Mouse (Mus musculus): ENCODE measurements around the gene Psmd7. TPM values are rescaled to one million over a fixed set of nuclear protein-coding genes. Genes with fewer than 3 reads are reported as not detected.

The Psmd7 gene
- total RNA-seq, 4 experiments from 2014 or later, result 104 to 118 (median 109) TPM

DNA sequence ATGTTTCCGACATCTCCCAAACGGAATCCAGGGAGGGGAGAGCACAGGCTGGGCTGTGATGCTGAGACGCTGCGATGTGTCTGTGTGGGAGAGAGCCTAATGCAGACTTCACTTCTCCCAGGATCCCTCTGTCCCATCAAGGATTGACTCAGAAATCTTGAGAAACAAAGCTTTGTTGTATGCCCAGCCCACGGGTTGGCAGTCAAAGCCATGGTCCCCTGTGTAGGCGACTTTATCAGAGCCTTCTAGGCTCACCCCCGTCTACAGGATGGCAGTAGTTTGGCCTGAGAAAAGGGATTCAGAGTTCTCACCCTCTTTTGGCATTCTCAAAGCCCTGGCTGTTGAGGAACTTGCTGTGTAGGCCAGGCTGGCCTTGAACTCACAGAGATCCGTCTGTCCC is 9.7 kb downstream of the Psmd7 start:
- no peak for DNase-seq (ENCODE audit: low spot score in 2 of 2)

DNA sequence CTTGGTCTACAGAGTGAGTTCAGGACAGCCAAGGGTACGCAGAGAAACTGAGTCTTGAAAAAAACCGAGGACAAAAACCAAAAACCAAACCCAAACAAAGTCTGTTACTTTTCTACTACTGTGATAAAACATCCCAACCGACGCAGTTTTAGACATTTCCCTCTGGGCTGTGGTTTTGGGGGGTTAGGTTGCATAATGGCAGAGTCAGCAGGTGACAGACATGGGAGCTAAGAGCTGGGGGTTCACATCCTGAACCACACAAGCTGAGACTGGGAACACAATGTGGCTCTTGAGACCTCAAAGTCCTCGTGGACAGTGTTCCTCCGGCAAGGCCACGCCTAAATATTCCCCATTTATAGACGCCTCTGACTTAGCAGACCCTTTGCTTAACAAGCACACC is 10.1 kb downstream of the Psmd7 start:
- DNase-seq (ENCODE audit: low spot score in 2 of 2), result no peak

GRCm38 (mm10) chr8:107577640-107578039 is 10.6 kb downstream of the Psmd7 start:
- no peak for DNase-seq (ENCODE audit: low spot score in 2 of 2)

- DNase-seq (ENCODE audit: low spot score in 2 of 2), result peak; percentile 66 to 90
Measured at GRCm38 (mm10) chr8:107576702-107577101, 11.6 kb downstream of the Psmd7 start.

- no peak for DNase-seq (ENCODE audit: low spot score in 2 of 2)
Measured at GRCm38 (mm10) chr8:107574771-107575170, 13.5 kb downstream of the Psmd7 start.

DNA sequence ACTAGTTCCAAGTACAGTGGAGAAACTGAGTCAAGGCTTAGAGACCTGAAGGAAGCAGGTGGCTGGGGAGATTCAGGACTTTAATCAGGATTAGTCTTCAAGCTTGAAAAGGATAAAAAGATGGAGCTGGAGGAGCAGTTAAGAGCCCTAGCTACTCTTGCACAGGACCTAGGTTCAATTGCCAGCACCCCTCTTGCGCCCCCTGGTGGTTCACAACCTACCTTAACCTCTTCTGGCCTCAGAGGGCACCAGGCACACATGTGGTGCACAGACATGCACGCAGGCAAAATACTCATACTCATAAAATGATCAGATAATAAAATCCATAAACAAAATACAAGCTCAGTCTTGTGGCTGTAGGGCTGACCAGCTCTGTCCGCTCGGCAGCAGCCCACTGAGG is 15.8 kb downstream of the Psmd7 start:
- peak in 1 of 2 experiments; percentile 52 for DNase-seq (ENCODE audit: low spot score in 2 of 2)

DNA sequence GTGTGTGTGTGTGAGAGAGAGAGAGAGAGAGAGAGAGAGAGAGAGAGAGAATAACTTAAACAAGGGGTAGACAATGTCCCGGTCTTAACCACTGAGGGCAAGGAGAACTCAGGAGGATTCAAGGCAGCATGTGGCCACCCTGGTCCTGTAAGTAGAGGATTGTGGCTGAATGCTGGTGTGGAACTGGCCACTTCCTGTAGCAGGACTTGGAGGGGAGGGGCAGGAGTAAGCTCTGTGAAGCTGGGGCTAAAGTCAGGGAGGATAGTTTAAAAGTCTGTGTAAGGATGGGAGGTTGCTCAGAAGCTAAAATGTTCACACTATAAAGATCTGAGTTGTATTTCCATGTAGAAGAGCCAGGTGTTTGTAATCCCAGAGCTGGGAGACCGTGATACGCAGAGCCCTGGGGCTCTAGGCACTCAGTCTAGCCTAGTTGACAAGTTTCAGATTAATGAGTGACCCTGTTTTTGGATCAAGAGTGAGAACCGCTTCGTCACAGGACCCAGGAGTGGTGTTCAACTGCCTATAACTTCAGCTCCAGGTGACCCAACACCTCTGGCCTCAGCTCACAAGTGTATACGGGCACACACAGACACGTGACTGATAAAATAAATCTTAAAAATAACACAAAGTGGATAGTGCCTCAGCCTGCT is 16.7 kb downstream of the Psmd7 start:
- no peak for DNase-seq (ENCODE audit: low spot score in 2 of 2)

DNA sequence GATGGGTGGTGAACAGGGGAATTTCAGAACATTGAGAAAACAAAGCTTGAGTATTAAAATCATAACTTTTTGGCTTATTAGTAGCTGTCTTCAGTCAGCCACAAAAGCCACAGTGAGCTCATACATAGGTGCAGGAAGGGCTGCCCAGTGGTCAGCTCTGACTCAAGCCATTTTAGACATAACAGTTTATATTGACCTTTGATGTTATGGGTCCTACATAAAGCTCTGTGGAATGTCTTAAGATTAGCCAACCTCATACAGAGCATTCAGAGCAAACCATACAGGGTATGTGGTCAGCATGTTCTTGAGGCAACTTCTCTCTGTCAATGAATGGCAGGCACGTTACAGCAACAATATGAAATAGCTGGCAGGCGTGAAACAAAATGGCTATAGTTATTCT is 17.2 kb downstream of the Psmd7 start:
- no peak for DNase-seq (ENCODE audit: low spot score in 2 of 2)

GRCm38 (mm10) chr8:107562164-107562563 is 26.1 kb downstream of the Psmd7 start:
- no peak for DNase-seq (ENCODE audit: low spot score in 2 of 2)

DNA sequence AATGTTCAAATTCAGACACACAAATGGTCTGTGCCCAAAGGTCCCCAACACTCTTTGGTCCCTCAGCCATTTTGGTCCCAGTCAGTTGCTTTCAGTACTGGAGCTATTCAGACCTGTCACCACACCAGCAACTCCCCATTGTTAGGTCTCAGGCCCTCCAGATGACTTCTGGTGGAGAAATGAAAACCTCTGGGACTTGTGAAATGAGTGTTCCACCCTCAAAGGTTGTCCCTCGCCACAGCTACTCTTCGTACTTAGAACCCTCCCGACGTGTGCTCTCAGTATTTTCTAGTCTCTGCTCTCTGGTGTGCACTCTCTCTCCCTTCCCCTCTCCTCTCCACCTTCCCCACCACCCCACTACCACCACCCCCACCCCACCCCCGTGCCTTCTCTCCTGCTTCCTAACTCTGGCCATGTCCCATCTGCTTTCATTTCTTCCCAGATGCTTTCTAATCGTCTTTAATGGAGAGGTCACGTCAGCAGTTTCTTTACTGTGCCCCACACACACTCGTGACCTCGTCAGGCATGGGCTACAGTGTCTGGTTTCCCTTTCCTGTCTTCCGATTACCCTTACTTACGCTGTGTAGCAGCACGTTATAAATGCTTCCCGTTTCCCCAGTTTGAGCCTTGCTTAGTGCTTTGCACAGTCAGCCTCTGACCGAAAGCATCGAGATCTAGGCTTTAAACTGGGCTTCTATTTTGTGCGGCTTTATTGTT is 27.3 kb downstream of the Psmd7 start:
- no peak for DNase-seq (ENCODE audit: low spot score in 2 of 2)

DNA sequence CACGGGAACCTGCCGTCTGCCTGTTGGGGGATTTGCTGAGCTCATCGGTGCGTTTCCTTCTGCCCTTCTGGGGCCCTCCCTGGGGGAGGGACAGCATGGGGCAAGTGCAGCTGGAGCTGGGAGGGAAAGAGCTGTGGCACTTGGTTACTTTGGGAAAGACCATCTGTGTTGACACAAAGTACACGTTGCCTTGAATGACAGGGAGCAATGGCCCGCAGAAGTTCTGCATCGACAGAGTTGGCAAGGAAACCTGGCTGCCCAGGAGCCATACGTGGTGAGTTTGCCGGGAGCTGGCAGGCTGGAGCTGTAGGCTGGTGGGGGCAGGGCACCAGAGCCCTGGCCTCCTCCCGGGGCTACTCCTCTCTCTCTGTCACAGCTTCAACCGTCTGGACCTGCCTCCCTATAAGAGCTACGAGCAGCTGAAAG is 31.7 kb downstream of the Psmd7 start:
- DNase-seq (ENCODE audit: low spot score in 2 of 2), result no peak

GRCm38 (mm10) chr8:107555231-107555630 is 33.0 kb downstream of the Psmd7 start:
- DNase-seq (ENCODE audit: low spot score in 2 of 2), result no peak

DNA sequence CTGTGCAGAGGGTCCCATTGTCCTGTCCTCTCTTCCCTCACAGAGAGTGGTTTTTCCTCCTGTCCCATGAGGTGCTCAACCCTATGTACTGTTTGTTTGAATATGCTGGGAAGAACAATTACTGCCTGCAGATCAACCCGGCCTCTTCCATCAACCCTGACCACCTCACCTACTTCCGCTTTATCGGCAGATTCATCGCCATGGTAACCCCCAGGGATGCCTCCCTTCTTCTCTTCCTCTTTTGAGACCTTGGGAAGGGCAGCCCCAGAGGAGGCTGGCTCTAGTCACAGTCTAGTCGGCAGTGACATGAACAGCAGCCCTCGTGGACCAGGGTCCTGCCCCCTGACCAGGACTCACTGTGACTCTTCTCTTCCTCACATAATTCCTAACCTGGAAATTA is 36.0 kb downstream of the Psmd7 start:
- no peak for DNase-seq (ENCODE audit: low spot score in 2 of 2)

DNA sequence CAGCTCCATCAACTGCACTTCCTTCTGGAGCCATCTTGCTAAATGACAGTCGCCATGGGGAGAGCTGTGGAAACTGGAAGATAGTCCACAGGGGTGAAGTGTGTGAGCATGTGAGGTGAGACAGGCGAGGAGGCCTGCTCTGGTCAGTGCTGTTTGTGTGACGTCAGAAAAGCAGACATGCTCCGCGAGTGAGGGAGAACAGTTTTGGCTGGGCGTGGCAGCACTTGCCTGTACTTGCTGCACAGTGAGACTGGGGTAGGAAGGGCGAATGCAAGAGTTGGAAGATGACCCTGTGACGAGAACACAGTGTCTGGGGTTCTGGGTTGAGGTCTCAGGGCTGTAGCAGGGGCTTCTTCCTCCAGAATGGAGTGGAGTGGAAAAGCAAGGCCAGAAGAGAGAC is 41.4 kb downstream of the Psmd7 start:
- DNase-seq (ENCODE audit: low spot score in 2 of 2), result no peak

DNA sequence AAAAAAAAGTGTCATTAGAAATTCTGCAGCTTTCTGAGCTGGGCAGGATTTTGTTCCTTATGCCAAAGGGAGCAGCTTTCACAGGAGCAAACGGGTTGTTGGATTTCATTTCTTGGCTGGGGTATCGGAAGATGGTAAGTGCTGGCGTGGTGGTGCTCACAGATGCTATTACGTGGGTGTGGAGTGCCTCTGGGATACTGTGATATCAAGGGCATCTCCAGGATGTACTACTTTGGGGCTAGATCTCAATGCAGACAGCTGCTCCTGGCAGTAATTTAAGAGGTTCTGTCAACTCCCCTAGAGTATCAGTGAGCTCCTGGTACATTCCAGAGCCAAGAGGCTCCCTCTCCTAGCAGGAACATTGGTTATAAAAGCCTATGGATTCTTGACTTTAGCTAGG is 42.1 kb downstream of the Psmd7 start:
- peak; percentile 76 to 80 for DNase-seq (ENCODE audit: low spot score in 2 of 2)

GRCm38 (mm10) chr8:107545621-107546152 is 42.6 kb downstream of the Psmd7 start:
- no peak for DNase-seq (ENCODE audit: low spot score in 2 of 2)

- DNase-seq (ENCODE audit: low spot score in 2 of 2), result no peak
Measured at GRCm38 (mm10) chr8:107544651-107545174, 43.6 kb downstream of the Psmd7 start.

- no peak for DNase-seq (ENCODE audit: low spot score in 2 of 2)
Measured at GRCm38 (mm10) chr8:107544211-107544610, 44.1 kb downstream of the Psmd7 start.

DNA sequence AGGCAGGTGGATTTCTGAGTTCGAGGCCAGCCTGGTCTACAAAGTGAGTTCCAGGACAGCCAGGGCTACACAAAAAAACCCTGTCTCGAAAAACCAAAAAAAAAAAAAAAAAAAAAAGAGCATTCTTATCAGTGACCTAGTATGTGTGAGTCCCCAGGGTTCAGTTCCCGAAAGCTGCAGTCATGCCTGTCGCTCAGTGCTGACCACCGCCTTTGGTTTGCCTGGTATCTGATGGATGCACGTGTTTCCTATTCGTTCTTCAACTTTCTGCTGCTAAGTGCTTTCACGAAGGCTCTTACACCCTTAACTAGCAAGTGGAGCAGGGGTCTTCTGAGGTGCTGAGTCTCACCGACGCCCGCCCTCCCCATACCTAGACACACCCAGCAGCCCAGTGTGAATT is 44.5 kb downstream of the Psmd7 start:
- no peak for DNase-seq (ENCODE audit: low spot score in 2 of 2)

DNA sequence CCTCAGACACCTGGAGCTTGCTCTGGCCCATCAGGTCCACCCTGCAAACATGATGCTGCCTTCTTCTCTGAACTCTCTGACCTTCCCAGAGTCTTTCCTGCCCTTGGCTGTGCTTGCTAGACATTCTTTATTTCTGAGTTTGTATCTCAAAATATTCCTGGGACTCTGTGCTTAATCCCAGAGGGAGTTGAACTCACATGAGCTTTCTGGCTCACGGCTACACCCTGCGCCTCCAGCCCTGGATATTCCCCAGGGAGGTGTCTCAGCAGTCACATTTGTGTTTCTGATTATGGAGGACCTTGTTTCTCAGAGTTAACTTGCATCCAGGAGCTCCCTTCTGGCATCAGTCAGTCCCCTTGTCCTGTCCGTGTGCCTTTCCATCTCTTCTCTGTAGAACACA is 46.1 kb downstream of the Psmd7 start:
- no peak for DNase-seq (ENCODE audit: low spot score in 2 of 2)

DNA sequence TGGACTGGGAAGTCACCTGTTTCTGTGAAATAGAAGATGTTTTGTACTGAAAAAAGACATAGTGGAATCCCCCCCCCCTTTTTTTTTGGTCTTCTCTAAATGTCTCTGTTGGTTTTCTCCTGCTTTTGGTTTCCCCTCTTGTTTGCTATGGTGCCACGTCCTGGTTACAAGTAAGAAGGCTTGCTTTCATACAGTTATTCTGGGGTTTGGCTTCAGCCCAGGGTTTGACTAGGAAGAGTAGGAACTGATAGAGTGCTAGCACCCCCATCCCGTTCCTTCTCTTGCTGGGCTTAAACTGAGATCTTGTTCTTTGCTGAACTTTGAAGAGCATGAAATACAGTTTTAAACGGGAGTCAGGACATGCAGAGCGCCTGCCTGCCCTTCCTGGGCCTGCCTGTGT is 46.9 kb downstream of the Psmd7 start:
- no peak for DNase-seq (ENCODE audit: low spot score in 2 of 2)

DNA sequence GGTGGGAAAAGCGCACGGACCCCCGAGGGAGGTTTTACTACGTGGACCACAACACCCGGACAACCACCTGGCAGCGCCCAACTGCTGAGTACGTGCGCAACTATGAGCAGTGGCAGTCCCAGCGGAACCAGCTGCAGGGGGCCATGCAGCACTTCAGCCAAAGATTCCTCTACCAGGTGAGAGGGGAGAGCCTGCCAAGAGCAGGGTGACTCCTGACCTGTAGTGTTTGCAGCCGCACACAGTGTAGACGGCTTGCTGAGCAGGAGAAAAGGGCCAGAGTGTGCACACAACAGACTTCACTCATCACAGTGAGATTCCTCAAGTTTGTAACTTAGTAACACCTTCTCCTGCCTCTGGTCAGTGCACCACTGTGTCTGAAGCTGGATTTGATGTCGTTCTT is 47.6 kb downstream of the Psmd7 start:
- DNase-seq (ENCODE audit: low spot score in 2 of 2), result no peak

DNA sequence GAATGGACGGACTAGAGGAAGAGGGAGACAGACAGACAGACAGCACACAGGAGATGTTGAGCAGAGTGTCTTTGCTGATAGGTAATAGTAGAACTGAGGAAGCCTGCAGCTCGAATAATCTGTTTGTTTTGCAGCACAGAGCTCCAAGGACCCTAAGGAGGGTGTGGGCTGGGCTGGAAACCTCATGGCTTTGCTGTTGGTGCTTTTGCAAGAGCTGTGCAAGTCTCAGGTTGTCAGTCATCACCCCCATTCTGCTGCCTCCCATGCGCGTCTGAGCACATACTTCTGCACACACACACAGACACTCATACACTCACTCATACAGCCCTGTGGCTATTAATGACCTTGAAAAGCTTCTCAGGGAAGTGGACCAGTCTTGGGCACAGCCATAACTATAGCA is 50.8 kb downstream of the Psmd7 start:
- DNase-seq (ENCODE audit: low spot score in 2 of 2), result no peak
